Mouse (Mus musculus) midbrain, postnatal 0 days (tissue): ENCODE data around the gene Calm5. TPM values are rescaled to one million over a fixed set of nuclear protein-coding genes. Genes with fewer than 3 reads are reported as not detected.

Experiments used
- ATAC-seq: fragments of 200-750 bp; cut with Nextera tagmentation; 2 replicates; pipeline ENCODE4 v1.8.0; 2017; ENCODE audit warnings: moderate number of reproducible peaks, mild to moderate bottlenecking, moderate TSS enrichment, moderate library complexity; ENCODE audit not compliant: low FRiP score
- DNase-seq: peaks from one replicate; pipeline ENCODE4 v3.0.0-alpha.2; 2015; ENCODE audit warnings: low spot score
- H3K27ac ChIP-seq: fragments of 300-500 bp; sonication (generic); 2 replicates; pipeline ENCODE4 v1.5.1; 2014; ENCODE audit warnings: low read depth, mild to moderate bottlenecking, low read length, mixed read lengths
- H3K27me3 ChIP-seq: fragments of 300-500 bp; sonication (generic); 2 replicates; pipeline ENCODE4 v1.6.1; 2014; ENCODE audit warnings: low read length, control low read depth, mixed read lengths; ENCODE audit not compliant: insufficient read depth
- H3K36me3 ChIP-seq: fragments of 300-500 bp; sonication (generic); 2 replicates; pipeline ENCODE4 v1.6.1; 2014; ENCODE audit warnings: low read length, control low read depth, mixed read lengths; ENCODE audit not compliant: insufficient read depth
- H3K4me1 ChIP-seq: fragments of 300-500 bp; sonication (generic); 2 replicates; pipeline ENCODE4 v1.6.1; 2014; ENCODE audit warnings: mild to moderate bottlenecking, control low read depth, antibody characterized with exemption, low read length, mixed read lengths; ENCODE audit not compliant: insufficient read depth
- H3K4me2 ChIP-seq: fragments of 300-500 bp; sonication (generic); 2 replicates; pipeline ENCODE4 v1.6.1; 2014; ENCODE audit warnings: low read depth, mild to moderate bottlenecking, low read length, mixed read lengths; ENCODE audit not compliant: poor library complexity, severe bottlenecking
- H3K4me3 ChIP-seq: fragments of 300-500 bp; sonication (generic); 2 replicates; pipeline ENCODE4 v1.5.1; 2014; ENCODE audit warnings: low read depth, mild to moderate bottlenecking, low read length, moderate library complexity
- H3K9ac ChIP-seq: fragments of 300-500 bp; sonication (generic); replicated peaks from 2 replicates; pipeline ENCODE4 v1.6.1; 2014; ENCODE audit warnings: mild to moderate bottlenecking, low read length, moderate library complexity, mixed read lengths; ENCODE audit not compliant: poor library complexity, severe bottlenecking
- H3K9me3 ChIP-seq: fragments of 300-500 bp; sonication (generic); 2 replicates; pipeline ENCODE4 v1.6.1; 2016; ENCODE audit warnings: low read length, control low read depth
- CTCF ChIP-seq: IDR thresholded peaks from 2 replicates; pipeline ENCODE4 v1.5.1; 2016; ENCODE audit warnings: antibody characterized with exemption, mild to moderate bottlenecking
- WGBS: fragments of 180-500 bp; shearing (Covaris S2); extraction: QIAGEN DNeasy Blood & Tissue Kit; methylation state at CpG from one replicate; pipeline ENCODE4 v1.1.7; 2014; 5-methylcytosine and 5-hydroxymethylcytosine counted together
- polyA plus RNA-seq: library from polyadenylated mRNA; unstranded; fragments of >200 nt; fragmentation: Nextera tagmentation; extraction: Ambion mirVana; gene quantifications from 2 replicates; pipeline ENCODE4 v1.2.1, GENCODE M21; 2015
- total RNA-seq: library from RNA; depleted of rRNA; stranded (reverse); fragments of >200 nt; gene quantifications from 2 replicates; pipeline ENCODE4 v1.2.3, GENCODE M21; 2014

Calm5 gene
- total and polyA plus RNA-seq, 2 experiments from 2014 or later = not detected

DNA sequence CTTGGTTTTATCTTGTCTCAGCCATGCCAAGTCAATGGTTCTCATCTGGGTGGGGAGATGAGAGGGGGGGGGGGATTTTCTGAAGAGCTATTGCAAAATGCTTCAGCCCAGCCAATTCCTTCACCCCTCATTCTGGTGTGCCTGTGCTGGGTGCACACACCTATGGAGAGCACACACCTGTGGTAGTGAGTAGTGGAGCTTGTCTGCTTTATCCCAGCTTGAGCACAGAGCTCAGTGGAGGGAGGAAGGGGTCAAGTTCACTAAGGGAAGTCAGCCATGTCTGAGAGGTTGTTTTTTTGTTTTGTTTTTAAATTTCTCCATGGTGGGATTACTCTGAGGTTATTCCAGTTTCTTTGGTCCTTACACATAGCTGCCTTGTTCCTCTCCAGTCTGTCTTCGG lies 2.3 kb downstream of the Calm5 start:
- Histone ChIP-seq H3K4me1 (no peaks in the 10 kb centered on the region), H3K9ac (no peak overlapping the region), H3K4me2 (no peak overlapping the region), H3K36me3 (no peaks in the 10 kb centered on the region), H3K9me3 (no peaks in the 10 kb centered on the region), H3K4me3 (no peak overlapping the region), H3K27ac (no peak overlapping the region), H3K27me3 (no peaks in the 10 kb centered on the region)
- TF ChIP-seq CTCF = no peak
- ATAC-seq (no peak), DNase-seq (no peak)
- WGBS = 71% methylated on average over 1 of the region's 1 CpGs

DNA sequence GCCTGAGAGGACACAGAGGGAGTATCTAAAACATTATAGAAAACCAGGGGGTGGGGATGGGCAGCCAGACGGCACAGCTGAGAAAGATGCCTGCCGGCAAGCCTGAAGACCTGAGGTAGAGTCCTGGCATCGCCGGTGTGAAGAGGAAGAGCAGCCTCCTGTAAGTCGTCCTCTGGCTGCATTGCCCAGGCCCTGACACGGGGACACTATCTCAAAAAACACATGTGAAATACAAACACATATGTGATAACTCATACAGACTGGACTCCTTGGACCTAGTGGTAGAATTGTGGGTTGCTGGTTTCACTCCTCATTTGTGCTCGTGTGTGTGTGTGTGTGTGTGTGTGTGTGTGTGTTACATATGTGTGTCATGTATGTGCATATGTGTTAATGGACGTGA lies 7.3 kb downstream of the Calm5 start:
- no peak for DNase-seq
- H3K27ac ChIP-seq = no peak overlapping the region
- TF ChIP-seq CTCF = no peak
- no peaks in the 10 kb centered on the region for H3K36me3 ChIP-seq
- no peaks in the 10 kb centered on the region for H3K9me3 ChIP-seq
- WGBS = 91% methylated on average over 8 of the region's 8 CpGs
- no peaks in the 10 kb centered on the region for H3K27me3 ChIP-seq
- H3K4me1 ChIP-seq = no peaks in the 10 kb centered on the region
- no peak overlapping the region for H3K4me2 ChIP-seq
- ATAC-seq = no peak
- H3K4me3 ChIP-seq = no peak overlapping the region
- no peak overlapping the region for H3K9ac ChIP-seq

- WGBS = 67% methylated on average over 3 of the region's 3 CpGs
- no peak overlapping the region for H3K27ac ChIP-seq
Observed at GRCm38 (mm10) chr13:3862325-3862724, 8.4 kb downstream of the Calm5 start.

DNA sequence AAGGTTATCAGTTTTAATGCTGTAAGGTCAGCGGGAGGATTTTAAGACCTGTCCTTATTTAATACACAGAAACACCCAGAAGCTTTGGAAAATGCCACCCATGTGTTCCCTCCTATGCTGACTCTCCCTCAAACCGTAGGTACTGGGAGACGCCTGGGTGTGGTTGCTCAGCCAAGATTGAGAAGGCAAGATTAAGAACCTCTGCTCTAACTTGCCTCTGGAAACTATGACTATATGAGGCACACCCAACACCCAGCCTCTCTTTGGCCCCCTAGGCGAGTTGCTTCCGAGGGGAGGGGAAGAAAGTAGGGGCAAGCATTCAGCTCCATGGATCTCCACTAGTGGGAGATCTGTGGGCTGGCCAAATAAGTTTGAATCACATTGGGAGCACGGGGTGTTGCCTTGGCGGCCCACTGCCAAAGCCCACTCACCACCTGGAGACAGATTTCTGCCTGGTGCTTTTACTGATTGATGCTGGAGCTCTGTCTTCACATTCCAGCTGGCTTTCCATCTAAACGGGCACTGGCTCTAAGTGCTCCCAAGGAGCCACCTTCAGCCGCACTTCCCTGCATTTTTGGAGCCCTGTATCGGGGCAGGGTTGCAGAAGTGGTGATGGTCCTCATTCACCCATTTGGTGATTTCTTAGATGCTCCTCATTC lies 9.1 kb downstream of the Calm5 start:
- H3K27ac ChIP-seq = no peak overlapping the region
- WGBS = 90% methylated on average over 10 of the region's 10 CpGs

More at GRCm38 (mm10) chr13:3862325-3862724, 8.4 kb downstream of the Calm5 start:
- H3K4me1 ChIP-seq = no peaks in the 10 kb centered on the region
- no peak overlapping the region for H3K9ac ChIP-seq
- no peaks in the 10 kb centered on the region for H3K27me3 ChIP-seq
- no peaks in the 10 kb centered on the region for H3K36me3 ChIP-seq
- H3K4me3 ChIP-seq = no peak overlapping the region
- DNase-seq (no peak), ATAC-seq (no peak)
- H3K4me2 ChIP-seq = no peak overlapping the region
- no peak for TF ChIP-seq CTCF
- no peaks in the 10 kb centered on the region for H3K9me3 ChIP-seq

DNA sequence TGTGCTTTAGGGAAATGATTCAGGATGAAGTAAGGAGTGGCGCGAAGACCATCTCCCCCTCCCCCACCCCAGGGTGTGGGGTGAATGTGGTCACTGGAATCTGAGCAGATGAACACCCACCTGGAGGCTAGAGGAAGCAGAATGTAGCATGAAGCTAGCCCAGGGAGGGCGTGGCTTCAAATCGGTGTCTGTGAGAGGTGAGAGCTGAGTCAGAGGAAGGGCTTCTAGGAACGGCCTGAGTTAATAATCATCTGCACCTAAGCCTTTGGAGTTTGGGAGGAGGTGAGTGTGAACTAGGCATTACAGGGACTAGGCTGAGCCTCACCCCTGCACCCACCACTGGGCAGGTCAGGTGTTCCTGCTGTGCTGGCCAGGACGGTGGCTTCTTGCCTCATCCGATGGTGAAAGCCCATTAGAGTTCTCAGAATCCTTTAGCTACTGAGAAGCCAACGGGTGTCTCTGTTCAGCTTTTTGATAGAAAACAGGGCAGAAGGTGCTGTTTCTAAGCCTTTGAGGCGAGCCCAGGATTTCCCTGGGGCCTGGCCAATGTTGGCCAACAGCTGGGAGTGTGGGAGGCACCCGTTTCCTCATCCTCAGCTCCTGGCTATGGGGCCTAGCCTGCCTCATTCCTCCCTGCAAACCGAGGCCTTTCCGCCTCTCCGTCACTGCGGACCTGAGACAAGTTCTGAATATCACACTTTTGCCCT lies 11.8 kb downstream of the Calm5 start:
- no peaks in the 10 kb centered on the region for H3K36me3 ChIP-seq
- 83% methylated on average over 14 of the region's 14 CpGs for WGBS
- no peaks in the 10 kb centered on the region for H3K27me3 ChIP-seq
- H3K9me3 ChIP-seq = no peaks in the 10 kb centered on the region
- H3K9ac ChIP-seq = no peak overlapping the region
- DNase-seq = no peak
- H3K27ac ChIP-seq = no peak overlapping the region
- ATAC-seq = no peak
- H3K4me1 ChIP-seq = no peaks in the 10 kb centered on the region
- no peak for TF ChIP-seq CTCF
- no peak overlapping the region for H3K4me2 ChIP-seq
- no peak overlapping the region for H3K4me3 ChIP-seq

More for the DNA sequence above, 9.1 kb downstream of the Calm5 start:
- DNase-seq = no peak
- TF ChIP-seq CTCF = no peak
- no peaks in the 10 kb centered on the region for H3K36me3 ChIP-seq
- H3K27me3 ChIP-seq = no peaks in the 10 kb centered on the region
- no peak overlapping the region for H3K9ac ChIP-seq
- no peak overlapping the region for H3K4me2 ChIP-seq
- ATAC-seq = no peak
- no peak overlapping the region for H3K4me3 ChIP-seq
- no peaks in the 10 kb centered on the region for H3K9me3 ChIP-seq
- H3K4me1 ChIP-seq = no peaks in the 10 kb centered on the region

DNA sequence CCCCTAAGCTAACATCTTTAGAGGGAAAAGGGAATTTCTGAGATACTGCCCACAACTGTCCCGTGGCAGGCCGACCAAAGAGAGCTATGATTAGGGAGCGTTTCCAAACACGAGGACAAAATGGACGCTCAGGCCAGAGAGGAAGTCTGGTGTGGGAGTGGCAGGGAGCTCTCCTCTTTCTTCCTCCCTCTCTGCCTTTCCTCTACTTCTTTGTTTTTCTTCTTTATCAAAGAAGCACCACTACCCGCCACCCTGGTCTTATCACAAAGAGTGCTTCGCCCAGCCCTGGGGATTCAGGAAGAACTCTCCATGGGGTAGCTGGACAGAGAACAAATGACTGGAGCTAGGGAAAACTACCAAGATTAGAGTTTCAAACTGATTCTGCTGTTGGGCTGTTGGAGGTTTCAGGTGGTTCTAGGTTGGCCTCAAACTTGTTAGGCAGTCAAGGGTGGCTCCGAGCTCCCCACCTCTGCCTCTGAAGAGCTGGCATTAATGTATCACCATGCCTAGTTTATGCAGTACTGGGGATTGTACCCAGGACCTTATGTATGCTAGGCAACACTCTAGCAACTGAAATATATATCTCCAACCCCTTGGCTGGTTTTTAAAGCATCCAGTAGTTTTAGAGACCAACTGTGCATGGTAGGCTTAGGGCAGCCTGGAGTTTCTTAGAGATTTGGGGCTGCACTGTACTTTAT lies 12.5 kb downstream of the Calm5 start:
- no peak for TF ChIP-seq CTCF
- Histone ChIP-seq H3K4me3 (no peak overlapping the region), H3K9ac (no peak overlapping the region), H3K4me1 (no peaks in the 10 kb centered on the region), H3K9me3 (no peaks in the 10 kb centered on the region), H3K4me2 (no peak overlapping the region), H3K27ac (no peak overlapping the region), H3K27me3 (no peaks in the 10 kb centered on the region), H3K36me3 (no peaks in the 10 kb centered on the region)
- 91% methylated on average over 8 of the region's 8 CpGs for WGBS
- DNase-seq (no peak), ATAC-seq (no peak)
